Mouse (Mus musculus) limb, embryonic 13.5 days (tissue): ENCODE data around the gene Gab1. TPM values are rescaled to one million over a fixed set of nuclear protein-coding genes. Genes with fewer than 3 reads are reported as not detected.

ENCODE experiments used
- ATAC-seq: fragments of 200-750 bp; cut with Nextera tagmentation; 2 replicates; pipeline ENCODE4 v1.8.0; 2017; ENCODE audit warnings: low read depth, moderate number of reproducible peaks, moderate TSS enrichment; ENCODE audit not compliant: low FRiP score
- H3K27ac ChIP-seq: fragments of 300-500 bp; sonication (generic); 2 replicates; pipeline ENCODE4 v1.5.1; 2015; ENCODE audit warnings: inconsistent platforms, mild to moderate bottlenecking, moderate library complexity
- H3K27me3 ChIP-seq: fragments of 300-500 bp; sonication (generic); 2 replicates; pipeline ENCODE4 v1.6.1; 2015; ENCODE audit warnings: mild to moderate bottlenecking, inconsistent platforms
- H3K36me3 ChIP-seq: fragments of 300-500 bp; sonication (generic); 2 replicates; pipeline ENCODE4 v1.6.1; 2015; ENCODE audit warnings: inconsistent platforms, mild to moderate bottlenecking, moderate library complexity
- H3K4me1 ChIP-seq: fragments of 300-500 bp; sonication (generic); 2 replicates; pipeline ENCODE4 v1.6.1; 2015; ENCODE audit warnings: inconsistent platforms
- H3K4me2 ChIP-seq: fragments of 300-500 bp; sonication (generic); replicated peaks from 2 replicates; pipeline ENCODE4 v1.6.1; 2015; ENCODE audit warnings: inconsistent platforms, mild to moderate bottlenecking, moderate library complexity
- H3K4me3 ChIP-seq: fragments of 300-500 bp; sonication (generic); 2 replicates; pipeline ENCODE4 v1.5.1; 2015; ENCODE audit warnings: moderate library complexity, mild to moderate bottlenecking, inconsistent platforms
- H3K9ac ChIP-seq: fragments of 300-500 bp; sonication (generic); 2 replicates; pipeline ENCODE4 v1.6.1; 2015; ENCODE audit warnings: mild to moderate bottlenecking, inconsistent platforms
- H3K9me3 ChIP-seq: fragments of 300-500 bp; sonication (generic); 2 replicates; pipeline ENCODE4 v1.6.1; 2016; ENCODE audit warnings: inconsistent platforms
- WGBS: fragments of 180-500 bp; shearing (Covaris S2); methylation state at CpG from one replicate; pipeline ENCODE4 v1.1.7; 2015; 5-methylcytosine and 5-hydroxymethylcytosine counted together
- polyA plus RNA-seq: library from polyadenylated mRNA; unstranded; fragments of >200 nt; fragmentation: Nextera tagmentation; extraction: Ambion mirVana; gene quantifications from 2 replicates; pipeline ENCODE4 v1.2.1, GENCODE M21; 2015

Gene Gab1
- polyA plus RNA-seq, 1 experiment from 2014 or later = 24.3 TPM

DNA sequence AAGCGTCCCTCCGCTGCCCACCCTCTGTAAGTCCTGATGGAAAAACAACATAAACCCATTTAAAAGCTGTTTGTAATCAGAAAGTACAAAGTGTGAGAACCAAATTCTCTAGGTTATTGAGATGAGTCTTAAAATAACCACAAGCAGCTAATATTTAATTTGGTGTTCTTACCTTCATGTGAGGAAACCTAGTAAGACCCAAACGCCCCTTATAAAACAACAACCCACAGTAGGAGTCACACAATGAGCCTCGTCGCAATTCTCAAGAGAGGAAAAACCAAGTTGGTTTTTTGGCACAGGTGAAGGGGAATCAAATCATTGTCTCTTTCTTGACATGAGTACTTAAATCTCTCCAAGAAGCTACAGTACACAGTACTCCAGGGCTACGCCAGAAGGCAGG lies 44.9 kb downstream of the Gab1 start:
- 82% methylated on average over 6 of the region's 6 CpGs for WGBS
- Histone ChIP-seq H3K9me3 (no peaks in the 10 kb centered on the region), H3K27ac (no peak overlapping the region), H3K4me1 (peaks cover 31% of the 10 kb centered on the region), H3K36me3 (no peaks in the 10 kb centered on the region), H3K9ac (no peak overlapping the region), H3K4me2 (no peak overlapping the region), H3K27me3 (no peaks in the 10 kb centered on the region), H3K4me3 (no peak overlapping the region)
- ATAC-seq = no peak

DNA sequence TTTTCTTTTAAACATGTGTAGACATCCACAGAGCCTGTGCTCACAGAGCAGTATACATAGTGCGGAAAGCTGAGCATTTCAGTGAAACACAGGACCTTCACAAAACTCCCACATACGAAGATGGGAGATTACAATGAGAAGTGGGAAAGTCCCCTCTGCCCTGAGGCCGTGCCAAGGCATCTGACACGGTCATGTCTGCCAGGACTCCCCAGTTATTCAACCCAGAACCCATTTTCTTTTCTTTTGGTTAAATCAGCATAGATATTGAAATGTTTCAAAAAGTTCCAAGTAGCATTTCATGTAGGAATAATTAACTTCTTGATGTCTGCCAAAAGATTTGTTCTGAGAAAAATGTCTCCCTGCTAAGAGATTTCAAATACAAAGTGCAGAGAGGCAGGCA lies 45.9 kb downstream of the Gab1 start:
- Histone ChIP-seq H3K4me3 (no peak overlapping the region), H3K9me3 (no peaks in the 10 kb centered on the region), H3K4me1 (peaks cover 34% of the 10 kb centered on the region), H3K27ac (no peak overlapping the region), H3K9ac (no peak overlapping the region), H3K36me3 (no peaks in the 10 kb centered on the region), H3K4me2 (no peak overlapping the region), H3K27me3 (no peaks in the 10 kb centered on the region)
- no peak for ATAC-seq
- WGBS = 72% methylated on average over 4 of the region's 4 CpGs

DNA sequence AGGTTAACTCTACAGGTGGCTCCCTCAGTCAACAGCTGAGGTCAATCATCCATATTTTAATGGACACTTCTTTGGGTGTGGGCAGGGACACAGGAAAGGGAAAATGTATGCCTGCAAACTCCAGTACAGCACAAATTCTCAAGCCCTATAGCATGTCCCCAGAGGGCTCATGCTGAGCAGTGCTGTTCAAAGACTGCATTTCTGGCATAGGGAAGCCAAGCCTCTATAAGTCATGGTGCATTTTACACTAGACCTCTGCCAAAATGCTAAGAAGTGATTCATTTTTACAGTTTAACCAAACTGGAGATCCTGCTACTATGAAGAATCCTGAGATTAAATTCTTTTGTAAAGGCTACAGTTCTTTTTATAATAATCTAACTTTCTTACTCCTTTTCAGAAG lies 47.8 kb downstream of the Gab1 start:
- H3K27me3 ChIP-seq = no peaks in the 10 kb centered on the region
- H3K4me2 ChIP-seq = no peak overlapping the region
- H3K9ac ChIP-seq = no peak overlapping the region
- no peak overlapping the region for H3K4me3 ChIP-seq
- no peaks in the 10 kb centered on the region for H3K9me3 ChIP-seq
- no peak overlapping the region for H3K27ac ChIP-seq
- no peak for ATAC-seq
- peaks cover 37% of the 10 kb centered on the region for H3K4me1 ChIP-seq
- H3K36me3 ChIP-seq = no peaks in the 10 kb centered on the region

DNA sequence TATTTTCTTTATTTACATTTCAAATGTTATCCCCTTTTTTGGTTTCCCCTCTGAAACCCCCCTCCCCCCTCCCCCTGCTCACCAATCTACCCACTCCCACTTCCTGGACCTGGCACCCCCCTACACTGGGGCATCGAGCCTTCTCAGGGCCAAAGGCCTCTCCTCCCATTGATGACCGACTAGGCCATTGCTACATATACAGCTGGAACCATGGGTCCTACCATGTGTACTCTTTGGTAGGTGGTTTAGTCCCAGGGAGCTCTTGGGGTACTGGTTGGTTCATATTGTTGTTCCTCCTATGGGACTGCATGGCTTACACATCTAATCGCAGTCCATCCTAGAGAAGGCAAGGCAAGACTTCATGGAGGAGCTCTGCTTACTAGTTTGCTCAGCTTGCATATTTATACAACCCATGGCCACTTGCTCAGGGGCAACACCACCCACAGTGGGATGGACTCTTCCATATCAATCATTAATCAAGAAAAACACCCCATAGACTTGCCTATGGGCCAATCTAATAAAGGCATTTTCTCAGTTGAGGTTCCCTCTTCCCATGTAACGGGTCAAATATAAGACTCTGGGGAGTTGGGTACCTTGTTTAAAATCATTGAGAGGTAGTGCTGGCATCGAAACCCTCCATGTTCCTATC lies 48.3 kb downstream of the Gab1 start:
- Histone ChIP-seq H3K4me1 (peaks cover 39% of the 10 kb centered on the region), H3K27me3 (no peaks in the 10 kb centered on the region), H3K4me3 (no peak overlapping the region), H3K27ac (no peak overlapping the region), H3K9ac (no peak overlapping the region), H3K36me3 (no peaks in the 10 kb centered on the region), H3K9me3 (no peaks in the 10 kb centered on the region), H3K4me2 (no peak overlapping the region)
- 87% methylated on average over 5 of the region's 5 CpGs for WGBS
- ATAC-seq = no peak

DNA sequence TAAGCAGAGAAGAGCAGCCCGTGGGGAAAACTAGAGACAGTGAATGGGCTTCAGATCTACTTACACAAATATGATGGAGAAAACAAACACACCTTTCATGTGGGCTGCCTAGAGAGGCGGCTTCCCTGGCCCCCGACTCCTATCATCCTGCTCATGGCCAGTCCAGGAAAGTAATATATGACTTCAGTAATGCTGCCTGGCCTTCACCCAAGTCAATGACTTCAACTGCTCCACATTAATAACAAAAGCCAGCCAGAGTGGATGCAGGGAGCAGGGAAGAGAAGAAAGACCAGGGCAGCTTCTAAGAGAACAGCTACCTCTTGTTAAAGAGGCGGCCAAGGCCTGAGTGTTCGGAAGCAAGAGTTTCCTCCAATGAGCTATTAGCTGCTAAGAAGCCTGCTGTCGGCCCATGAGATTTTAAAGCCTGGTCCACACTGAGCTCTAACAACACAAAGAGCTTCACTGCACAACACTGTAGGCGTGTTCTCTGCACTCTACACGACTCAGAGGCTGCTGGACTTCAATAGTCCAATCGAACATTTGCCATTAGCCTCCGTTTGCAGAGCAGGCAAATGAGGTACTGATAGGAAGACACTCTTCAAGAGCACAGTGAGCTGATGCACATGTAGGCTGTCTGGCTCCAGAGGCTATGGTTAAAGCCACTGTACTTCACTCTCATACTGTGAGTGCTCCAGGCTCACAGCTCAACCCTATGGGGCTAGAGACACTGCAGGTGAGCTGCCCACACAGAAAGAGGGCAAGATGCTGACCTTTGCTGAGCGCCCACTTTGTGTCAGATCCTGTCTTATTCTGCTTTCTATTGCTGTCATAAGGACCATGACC lies 49.4 kb downstream of the Gab1 start:
- H3K27ac ChIP-seq = peak overlapping the region; percentile 85

DNA sequence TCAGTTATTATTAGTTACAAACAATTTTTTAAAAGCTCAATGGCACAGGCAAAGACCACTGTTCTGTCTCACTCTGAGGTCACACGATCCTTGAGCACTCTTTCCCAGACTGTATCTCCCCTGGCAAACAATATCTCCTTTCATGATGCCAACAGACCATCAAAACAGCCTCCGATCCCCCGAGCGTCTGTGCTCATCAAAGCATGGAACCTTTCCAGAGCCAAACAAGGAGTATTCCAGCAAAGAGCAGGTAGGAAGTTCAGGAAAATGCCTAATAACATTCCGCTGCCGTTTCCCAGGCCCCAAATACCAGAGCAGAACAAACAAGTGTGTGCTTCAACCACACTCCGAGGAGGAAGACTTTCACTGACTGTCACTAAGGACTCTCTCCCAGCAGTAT lies 50.2 kb downstream of the Gab1 start:
- Histone ChIP-seq H3K27me3 (no peaks in the 10 kb centered on the region), H3K4me3 (no peak overlapping the region), H3K27ac (peak overlapping the region; percentile 85), H3K4me2 (0 out of 2 replicates have a peak overlapping the region, but pooled peaks have one; percentile 25), H3K36me3 (no peaks in the 10 kb centered on the region), H3K9me3 (no peaks in the 10 kb centered on the region), H3K9ac (no peak overlapping the region), H3K4me1 (peaks cover 51% of the 10 kb centered on the region)
- ATAC-seq = no peak
- 52% methylated on average over 7 of the region's 7 CpGs for WGBS

More for the DNA sequence above, 49.4 kb downstream of the Gab1 start:
- H3K9ac ChIP-seq = no peak overlapping the region
- H3K4me2 ChIP-seq = peak overlapping the region; percentile 25
- peak; percentile 74 for ATAC-seq
- no peaks in the 10 kb centered on the region for H3K36me3 ChIP-seq
- no peaks in the 10 kb centered on the region for H3K9me3 ChIP-seq
- H3K4me3 ChIP-seq = no peak overlapping the region
- peaks cover 49% of the 10 kb centered on the region for H3K4me1 ChIP-seq
- 48% methylated on average over 11 of the region's 11 CpGs for WGBS
- H3K27me3 ChIP-seq = no peaks in the 10 kb centered on the region

DNA sequence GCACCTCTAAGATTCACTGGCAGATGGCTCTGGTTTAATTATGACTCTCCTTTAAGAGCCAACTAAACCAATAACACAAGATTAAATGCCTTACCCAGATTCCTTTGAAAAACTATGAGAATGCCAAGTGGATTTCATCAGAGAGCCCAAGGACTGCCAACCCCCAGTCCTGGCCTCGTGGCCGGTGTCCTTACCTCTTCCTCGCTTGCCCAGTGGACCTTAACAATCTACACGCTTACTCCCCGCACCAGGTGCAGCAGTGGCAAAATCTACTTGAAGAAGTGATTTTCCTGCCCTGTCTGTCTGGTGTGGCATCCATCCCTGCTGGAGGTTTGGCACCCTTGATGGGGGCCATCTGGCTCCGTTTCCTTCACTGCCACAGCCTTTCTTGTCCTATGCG lies 53.3 kb downstream of the Gab1 start:
- H3K27ac ChIP-seq = no peak overlapping the region
- H3K4me2 ChIP-seq = no peak overlapping the region
- H3K4me3 ChIP-seq = no peak overlapping the region
- H3K4me1 ChIP-seq = peaks cover 62% of the 10 kb centered on the region
- no peaks in the 10 kb centered on the region for H3K27me3 ChIP-seq
- H3K9ac ChIP-seq = no peak overlapping the region
- H3K36me3 ChIP-seq = no peaks in the 10 kb centered on the region
- whole genome bisulfite sequencing = 88% methylated on average over 7 of the region's 7 CpGs
- no peak for ATAC-seq
- H3K9me3 ChIP-seq = no peaks in the 10 kb centered on the region

DNA sequence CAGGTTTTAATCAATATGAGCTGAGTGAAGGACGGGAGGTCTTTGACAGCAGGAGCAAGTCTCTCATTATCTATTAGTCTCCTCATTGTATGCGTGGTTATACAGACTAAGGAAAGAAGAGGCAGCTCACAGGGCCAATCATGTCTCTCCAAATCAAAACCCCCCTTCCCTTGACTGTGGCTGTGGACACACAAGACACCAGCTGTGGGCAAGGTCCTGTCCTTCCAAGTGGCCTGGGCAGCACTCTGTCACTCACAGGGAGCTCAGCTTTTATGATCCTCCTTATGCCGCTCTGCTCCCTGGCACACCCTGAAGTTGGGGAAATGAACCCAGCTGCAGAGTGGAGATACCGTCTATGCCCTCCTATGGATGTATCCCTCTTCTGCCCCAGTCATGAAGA lies 55.2 kb downstream of the Gab1 start:
- no peak overlapping the region for H3K9ac ChIP-seq
- H3K27ac ChIP-seq = no peak overlapping the region
- H3K4me1 ChIP-seq = peaks cover 61% of the 10 kb centered on the region
- 70% methylated on average over 4 of the region's 4 CpGs for WGBS
- ATAC-seq = no peak
- H3K36me3 ChIP-seq = no peaks in the 10 kb centered on the region
- H3K4me2 ChIP-seq = no peak overlapping the region
- H3K27me3 ChIP-seq = no peaks in the 10 kb centered on the region
- no peak overlapping the region for H3K4me3 ChIP-seq
- no peaks in the 10 kb centered on the region for H3K9me3 ChIP-seq

DNA sequence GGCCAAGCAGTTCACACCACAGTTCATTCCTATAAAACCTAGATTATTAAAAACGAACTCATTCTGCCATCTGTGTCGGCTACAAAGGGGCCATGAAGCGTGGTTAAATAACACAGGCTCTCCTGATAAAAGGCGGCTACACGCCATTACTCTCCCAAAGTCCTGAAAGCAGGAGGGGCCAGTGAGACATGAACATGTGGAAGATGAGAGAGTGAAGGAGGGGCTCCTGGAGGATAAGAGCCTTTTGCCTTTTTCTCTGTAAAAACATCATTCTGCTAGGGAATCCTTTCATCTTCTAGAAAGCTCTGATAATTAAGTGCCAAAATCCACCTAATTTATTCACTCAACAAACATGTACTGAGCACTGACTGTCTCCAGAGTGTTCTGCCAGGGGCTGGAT lies 55.9 kb downstream of the Gab1 start:
- no peak for ATAC-seq
- no peak overlapping the region for H3K27ac ChIP-seq
- H3K27me3 ChIP-seq = no peaks in the 10 kb centered on the region
- no peak overlapping the region for H3K4me2 ChIP-seq
- no peak overlapping the region for H3K4me3 ChIP-seq
- no peaks in the 10 kb centered on the region for H3K9me3 ChIP-seq
- peaks cover 63% of the 10 kb centered on the region for H3K4me1 ChIP-seq
- WGBS = 45% methylated on average over 5 of the region's 5 CpGs
- no peak overlapping the region for H3K9ac ChIP-seq
- no peaks in the 10 kb centered on the region for H3K36me3 ChIP-seq

DNA sequence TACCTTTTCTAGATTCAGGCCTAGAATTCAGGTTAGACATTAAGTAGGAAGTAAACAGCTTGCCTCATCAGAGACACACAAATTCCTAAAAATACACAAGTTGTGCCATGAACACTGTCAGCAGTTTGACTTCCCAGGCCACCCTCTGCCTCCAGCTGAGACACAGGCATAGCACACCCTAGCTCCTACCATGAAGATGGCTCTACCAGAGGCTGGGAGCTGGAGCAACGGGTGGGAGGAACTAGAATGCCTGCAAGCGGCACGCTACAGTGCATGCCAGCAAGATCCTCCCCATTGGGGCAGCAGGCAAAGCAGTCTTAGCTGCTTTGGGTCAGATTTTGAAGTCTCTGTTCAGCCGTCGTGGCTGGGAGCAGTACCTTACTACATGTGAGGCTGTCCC lies 57.1 kb downstream of the Gab1 start:
- Histone ChIP-seq H3K36me3 (no peaks in the 10 kb centered on the region), H3K9ac (no peak overlapping the region), H3K4me3 (no peak overlapping the region), H3K4me1 (peaks cover 64% of the 10 kb centered on the region), H3K27ac (no peak overlapping the region; the same call in 1 of the 2 replicates), H3K4me2 (no peak overlapping the region), H3K9me3 (no peaks in the 10 kb centered on the region), H3K27me3 (no peaks in the 10 kb centered on the region)
- no peak for ATAC-seq
- WGBS = 80% methylated on average over 5 of the region's 5 CpGs

DNA sequence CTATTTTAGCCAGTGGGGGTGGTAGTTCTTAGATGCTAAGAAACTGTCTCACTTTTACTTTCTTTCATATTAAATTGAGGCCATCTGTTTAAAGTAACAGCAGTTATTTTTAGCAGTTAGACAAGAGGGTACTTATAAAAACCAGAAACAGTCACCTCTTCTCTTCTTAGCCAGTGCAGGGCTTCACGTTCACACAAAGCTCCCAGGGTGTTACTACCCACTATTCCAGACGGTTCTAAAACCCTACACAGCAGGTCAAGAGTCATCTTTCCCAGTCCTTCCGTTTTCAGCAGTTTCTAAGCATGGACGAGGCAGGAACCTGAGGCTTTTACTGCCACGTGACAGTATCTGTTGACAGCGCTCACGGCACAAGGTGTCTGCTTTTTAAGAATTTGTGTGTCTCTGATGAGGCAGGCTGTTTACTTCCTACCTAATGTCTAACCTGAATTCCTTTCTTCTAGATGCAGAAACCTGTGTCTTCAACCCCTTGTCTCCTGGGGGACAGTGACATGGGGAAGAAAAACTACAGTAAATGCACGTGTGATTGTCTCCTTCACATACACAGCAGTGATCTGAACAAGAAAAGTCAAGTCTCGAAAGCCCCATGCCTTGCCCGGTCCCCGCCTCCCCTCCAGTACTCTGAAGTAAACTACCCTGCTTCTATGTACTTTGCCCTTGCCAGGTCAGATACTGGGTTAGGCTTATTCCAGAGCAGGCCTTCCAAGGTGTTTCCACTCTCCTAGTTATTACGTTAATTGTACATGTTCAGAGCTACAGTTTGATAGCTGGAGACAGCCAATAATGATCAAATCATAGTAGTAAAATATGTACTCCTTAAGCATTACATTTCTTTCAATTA lies 58.7 kb downstream of the Gab1 start:
- WGBS = 49% methylated on average over 12 of the region's 12 CpGs
- Histone ChIP-seq H3K9me3 (no peaks in the 10 kb centered on the region), H3K9ac (no peak overlapping the region), H3K27ac (peak overlapping the region; percentile 56; the same call in 1 of the 2 replicates), H3K4me2 (no peak overlapping the region), H3K27me3 (no peaks in the 10 kb centered on the region), H3K4me3 (no peak overlapping the region), H3K36me3 (no peaks in the 10 kb centered on the region), H3K4me1 (peaks cover 54% of the 10 kb centered on the region)
- peak; percentile 46; the same call in 1 of the 2 replicates for ATAC-seq

DNA sequence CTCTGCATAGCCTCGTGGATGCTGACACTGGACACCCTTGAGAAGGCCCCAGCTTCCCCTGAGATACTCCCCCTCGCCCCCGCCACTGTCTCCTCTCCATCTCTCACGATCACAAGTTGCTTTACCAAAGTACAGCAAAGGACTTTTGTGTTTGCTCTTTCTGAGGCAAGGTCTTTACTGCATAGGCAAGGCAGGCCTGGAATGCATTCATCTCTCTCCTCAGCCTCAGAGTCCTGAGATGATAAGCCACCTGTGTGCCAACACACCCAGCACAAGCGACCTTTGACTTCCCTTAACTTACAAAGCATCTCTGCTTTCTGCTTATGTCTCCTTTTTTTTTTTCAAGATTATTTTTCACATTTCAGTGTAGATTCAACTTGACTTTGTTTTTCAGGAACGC lies 61.3 kb downstream of the Gab1 start:
- no peak overlapping the region for H3K9ac ChIP-seq
- no peak for ATAC-seq
- H3K9me3 ChIP-seq = no peaks in the 10 kb centered on the region
- H3K27ac ChIP-seq = no peak overlapping the region
- H3K36me3 ChIP-seq = no peaks in the 10 kb centered on the region
- peaks cover 55% of the 10 kb centered on the region for H3K4me1 ChIP-seq
- 80% methylated on average over 6 of the region's 6 CpGs for WGBS
- no peak overlapping the region for H3K4me2 ChIP-seq
- H3K4me3 ChIP-seq = no peak overlapping the region
- H3K27me3 ChIP-seq = no peaks in the 10 kb centered on the region
